Mouse (Mus musculus) myocyte (in vitro differentiated cells): ENCODE measurements at regions not wholly inside any gene's neighbourhood (a gene's known extent, or its start where the extent isn't known, plus 50 kb on each side); places are given as distances from the start of the nearest gene placed in this dataset.

Source experiments
- H3K27me3 ChIP-seq: one replicate; pipeline ENCODE4 v1.6.1; 2011; ENCODE audit not compliant: control insufficient read depth, insufficient read depth, insufficient read length
- H3K36me3 ChIP-seq: one replicate; pipeline ENCODE4 v1.6.1; 2011; ENCODE audit not compliant: control insufficient read depth, insufficient read depth
- H3K4me2 ChIP-seq: one replicate; pipeline ENCODE4 v1.6.1; 2011; ENCODE audit warnings: low read depth, control low read depth
- H3K4me3 ChIP-seq: one replicate; pipeline ENCODE4 v1.5.1; 2011; ENCODE audit warnings: mild to moderate bottlenecking, control low read depth, moderate library complexity
- H3K79me2 ChIP-seq: one replicate; pipeline ENCODE4 v1.6.1; 2011; ENCODE audit not compliant: control insufficient read depth, insufficient read depth
- H3ac ChIP-seq: one replicate; pipeline ENCODE4 v1.6.1; 2011; ENCODE audit not compliant: control insufficient read depth, insufficient read length
- CEBPB ChIP-seq: IDR thresholded peaks from 2 replicates; pipeline ENCODE4 v1.6.1; 2011; ENCODE audit warnings: mild to moderate bottlenecking, moderate library complexity; ENCODE audit not compliant: poor library complexity, insufficient read depth, severe bottlenecking
- E2F4 ChIP-seq: IDR thresholded peaks from one replicate; pipeline ENCODE4 v1.6.1; 2011; ENCODE audit warnings: mild to moderate bottlenecking, control low read depth, moderate library complexity; ENCODE audit not compliant: insufficient read depth
- MAX ChIP-seq: IDR thresholded peaks from one replicate; pipeline ENCODE4 v1.6.1; 2011; ENCODE audit warnings: low read depth, mild to moderate bottlenecking, control low read depth
- MYOD1 ChIP-seq, 3 experiments: IDR thresholded peaks; one replicate each; pipeline ENCODE4 v1.6.1; 2011; ENCODE audit warnings: control low read depth in 2 of 3, low read depth in 2 of 3, mild to moderate bottlenecking in 2 of 3, moderate library complexity in 1 of 3; ENCODE audit not compliant: insufficient read length in 2 of 3, control insufficient read depth in 1 of 3
- MYOG ChIP-seq, 3 experiments: IDR thresholded peaks; one replicate each; pipeline ENCODE4 v1.6.1; 2011; ENCODE audit warnings: control low read depth in 2 of 3, low read depth in 2 of 3, mild to moderate bottlenecking in 2 of 3; ENCODE audit not compliant: insufficient read length in 2 of 3, control insufficient read depth in 1 of 3, insufficient read depth in 1 of 3
- POLR2A ChIP-seq: IDR thresholded peaks from one replicate; pipeline ENCODE4 v1.6.1; 2011; ENCODE audit warnings: low read depth, mild to moderate bottlenecking, control low read depth, moderate library complexity; ENCODE audit not compliant: insufficient read length
- POLR2AphosphoS2 ChIP-seq: IDR thresholded peaks from one replicate; pipeline ENCODE4 v1.6.1; 2011; ENCODE audit warnings: low read depth, control low read depth; ENCODE audit not compliant: insufficient read length
- REST ChIP-seq: IDR thresholded peaks from one replicate; pipeline ENCODE4 v1.6.1; 2011; ENCODE audit warnings: mild to moderate bottlenecking, control low read depth, moderate library complexity; ENCODE audit not compliant: insufficient read depth, insufficient read length
- SRF ChIP-seq: IDR thresholded peaks from one replicate; pipeline ENCODE4 v1.6.1; 2011; ENCODE audit warnings: low read depth; ENCODE audit not compliant: control insufficient read depth, insufficient read length
- TCF12 ChIP-seq: IDR thresholded peaks from one replicate; pipeline ENCODE4 v1.6.1; 2011; ENCODE audit warnings: mild to moderate bottlenecking, control low read depth; ENCODE audit not compliant: poor library complexity, insufficient read depth, severe bottlenecking
- TCF3 ChIP-seq: IDR thresholded peaks from one replicate; pipeline ENCODE4 v1.6.1; 2011; ENCODE audit warnings: low read depth, control low read depth; ENCODE audit not compliant: insufficient read length
- USF1 ChIP-seq: IDR thresholded peaks from one replicate; pipeline ENCODE4 v1.6.1; 2011; ENCODE audit warnings: low read depth, mild to moderate bottlenecking, control low read depth, moderate library complexity

- Histone ChIP-seq H3K27me3 (no peaks in the 10 kb centered on the region), H3K36me3 (no peaks in the 10 kb centered on the region), H3K4me3 (no peak overlapping the region), H3K79me2 (no peaks in the 10 kb centered on the region), H3K4me2 (peak overlapping the region; percentile 53), H3ac (no peak overlapping the region)
- TF ChIP-seq SRF, result no peak
- TF ChIP-seq MYOG (IDR thresholded peaks at IDR 0.05; ENCODE audit: control insufficient read depth in 1 of 3, insufficient read depth in 1 of 3, insufficient read length in 2 of 3, low read depth in 2 of 3), result peak; percentile 78 to 96 (median 92)
- TF ChIP-seq TCF3, result no peak
- peak; percentile 44 for TF ChIP-seq POLR2A
- TF ChIP-seq TCF12, result peak; percentile 53
- TF ChIP-seq USF1, result peak; percentile 84
- TF ChIP-seq MYOD1 (IDR thresholded peaks at IDR 0.05; ENCODE audit: control insufficient read depth in 1 of 3, insufficient read length in 2 of 3, low read depth in 2 of 3), result peak; percentile 34 to 95 (median 91)
Observed at GRCm38 (mm10) chr16:31508981-31509380, 86.9 kb downstream of the Bdh1 start.

GRCm38 (mm10) chr16:31510097-31510496 lies 88.0 kb downstream of the Bdh1 start:
- Histone ChIP-seq H3K79me2 (no peaks in the 10 kb centered on the region), H3K4me3 (no peak overlapping the region), H3ac (no peak overlapping the region), H3K27me3 (no peaks in the 10 kb centered on the region), H3K36me3 (no peaks in the 10 kb centered on the region), H3K4me2 (no peak overlapping the region)
- TF ChIP-seq TCF3, result peak; percentile 29
- TF ChIP-seq REST, result no peak
- TF ChIP-seq TCF12, result no peak
- TF ChIP-seq MYOD1 (IDR thresholded peaks at IDR 0.05; ENCODE audit: control insufficient read depth in 1 of 3, insufficient read length in 2 of 3, low read depth in 2 of 3), result peak; percentile 31 to 92 (median 89)
- no peak for TF ChIP-seq USF1
- TF ChIP-seq POLR2AphosphoS2, result no peak
- peak; percentile 58 to 96 (median 90) for TF ChIP-seq MYOG (IDR thresholded peaks at IDR 0.05; ENCODE audit: control insufficient read depth in 1 of 3, insufficient read depth in 1 of 3, insufficient read length in 2 of 3, low read depth in 2 of 3)
- no peak for TF ChIP-seq CEBPB

- Histone ChIP-seq H3K4me2 (no peak overlapping the region), H3K4me3 (no peak overlapping the region), H3K79me2 (no peaks in the 10 kb centered on the region), H3ac (no peak overlapping the region), H3K27me3 (no peaks in the 10 kb centered on the region), H3K36me3 (no peaks in the 10 kb centered on the region)
- TF ChIP-seq E2F4 (no peak), MAX (no peak), TCF3 (no peak), SRF (no peak), POLR2AphosphoS2 (no peak), TCF12 (no peak), USF1 (no peak), MYOD1 (IDR thresholded peaks at IDR 0.05; ENCODE audit: control insufficient read depth in 1 of 3, insufficient read length in 2 of 3, low read depth in 2 of 3) (no peak), POLR2A (no peak), REST (no peak)
Observed at GRCm38 (mm10) chr16:31518816-31519215, 96.7 kb downstream of the Bdh1 start.

- Histone ChIP-seq H3K4me2 (no peak overlapping the region), H3K4me3 (no peak overlapping the region), H3K79me2 (no peaks in the 10 kb centered on the region), H3K27me3 (no peaks in the 10 kb centered on the region), H3K36me3 (no peaks in the 10 kb centered on the region), H3ac (no peak overlapping the region)
- TF ChIP-seq TCF3 (no peak), TCF12 (no peak), CEBPB (no peak), E2F4 (no peak), USF1 (no peak), SRF (no peak), MYOD1 (IDR thresholded peaks at IDR 0.05; ENCODE audit: control insufficient read depth in 1 of 3, insufficient read length in 2 of 3, low read depth in 2 of 3) (no peak), POLR2AphosphoS2 (no peak), MYOG (IDR thresholded peaks at IDR 0.05; ENCODE audit: control insufficient read depth in 1 of 3, insufficient read depth in 1 of 3, insufficient read length in 2 of 3, low read depth in 2 of 3) (no peak), REST (no peak), POLR2A (no peak), MAX (no peak)
Observed at GRCm38 (mm10) chr16:31520081-31520480, 98.0 kb downstream of the Bdh1 start.

- TF ChIP-seq E2F4, result no peak
- no peak for TF ChIP-seq MAX
- no peak for TF ChIP-seq MYOD1 (IDR thresholded peaks at IDR 0.05; ENCODE audit: control insufficient read depth in 1 of 3, insufficient read length in 2 of 3, low read depth in 2 of 3)
- TF ChIP-seq POLR2A, result no peak
- Histone ChIP-seq H3ac (no peak overlapping the region), H3K4me3 (no peak overlapping the region), H3K4me2 (no peak overlapping the region), H3K36me3 (no peaks in the 10 kb centered on the region), H3K79me2 (no peaks in the 10 kb centered on the region), H3K27me3 (no peaks in the 10 kb centered on the region)
Observed at GRCm38 (mm10) chr16:31521786-31522185, 99.7 kb downstream of the Bdh1 start.
